Mouse (Mus musculus) small intestine, adult 10 weeks (tissue): ENCODE data around the gene Ackr1. TPM values are rescaled to one million over a fixed set of nuclear protein-coding genes. Genes with fewer than 3 reads are reported as not detected.

Source experiments
- polyA plus RNA-seq: library from polyadenylated mRNA; stranded (reverse); fragments of 350-450 nt; fragmentation: Illumina TruSeq; extraction: RNeasy Lipid Tissue Mini Kit (QIAGEN cat#74804); gene quantifications from one replicate; pipeline ENCODE4 v1.2.3, GENCODE M21; 2014; ENCODE audit warnings: low replicate concordance

The Ackr1 gene
- not detected for polyA plus RNA-seq

DNA sequence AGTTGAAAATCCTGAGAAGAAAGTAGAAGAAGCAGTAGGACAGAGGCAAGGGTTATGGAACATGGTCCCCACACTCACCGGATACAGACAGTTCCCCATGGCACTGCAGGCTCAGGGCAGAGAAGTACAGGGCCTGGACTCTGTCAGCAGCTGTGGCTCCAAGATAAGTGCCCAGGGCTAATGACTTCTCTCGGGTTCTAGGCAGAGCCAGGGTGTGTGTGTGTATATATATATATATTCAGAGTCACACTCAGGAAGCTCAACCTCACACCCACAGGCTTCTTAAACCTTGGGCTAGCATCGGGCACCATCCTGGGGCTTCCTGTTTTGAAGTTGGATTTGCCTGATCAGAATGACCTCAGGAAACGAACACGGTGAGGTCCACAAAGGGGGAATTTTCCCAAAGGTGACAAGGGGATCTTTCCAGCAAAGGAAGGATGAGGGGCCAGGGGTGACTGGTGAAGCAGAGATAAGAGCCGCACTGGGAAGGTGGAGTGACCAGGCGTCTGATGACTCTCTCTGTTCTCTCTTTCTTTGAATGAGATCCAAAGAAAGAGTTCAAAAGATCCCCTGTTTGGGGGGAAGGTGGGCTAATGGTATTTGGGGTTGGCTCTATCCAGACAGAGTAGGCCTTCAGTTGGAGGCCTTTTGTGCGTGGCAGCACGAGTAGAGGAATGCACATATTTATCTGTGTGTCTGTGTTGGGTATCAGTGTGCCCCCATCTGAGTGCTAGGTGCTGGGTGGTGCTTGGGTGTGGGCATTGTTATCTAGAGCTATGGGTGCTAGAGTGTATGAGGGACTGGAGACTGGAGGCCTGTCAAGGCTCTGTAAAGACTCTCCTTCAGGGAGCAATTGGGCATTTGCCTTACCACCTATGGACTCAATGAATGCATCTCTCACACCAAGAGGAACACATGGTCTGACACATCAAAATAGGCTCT lies at the start of gene Ackr1:
TSS of gene Ackr1 (minus strand) at position 439 of the 942 bp plus-strand sequence.

DNA sequence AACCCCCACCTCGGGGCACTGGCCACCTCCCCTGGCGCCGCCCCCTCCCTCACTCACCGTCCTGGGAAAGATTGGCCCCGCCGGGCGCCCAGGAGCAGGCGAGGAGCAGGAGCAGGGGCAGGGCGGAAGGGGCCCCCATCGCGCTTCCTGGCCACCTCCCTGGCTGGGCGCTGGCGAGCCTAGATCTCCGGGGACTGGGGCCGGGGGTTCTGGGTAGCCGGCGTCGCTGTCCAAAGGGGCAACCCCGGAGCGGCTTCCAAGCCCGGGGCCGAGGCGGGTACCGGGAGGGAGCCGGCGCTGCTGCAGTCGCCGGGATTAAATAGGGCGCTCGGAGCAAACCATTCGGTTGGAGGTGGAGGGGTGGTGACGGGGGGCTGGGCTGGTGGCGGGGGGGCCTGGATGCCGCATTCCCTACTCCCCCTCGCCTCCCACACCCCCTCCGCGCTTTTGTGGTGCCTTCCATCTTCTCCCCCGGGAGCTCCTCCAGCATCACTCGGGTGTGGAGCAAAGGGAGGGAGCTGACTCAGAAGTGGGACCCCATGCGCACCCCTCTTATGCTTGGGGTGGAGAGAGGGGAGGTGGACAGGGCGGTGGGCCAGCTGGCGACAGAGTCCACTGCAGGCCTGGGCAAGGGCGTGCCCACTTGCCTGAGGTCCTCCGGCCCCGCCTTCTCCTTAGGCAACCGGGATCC lies 34.0 kb upstream of the Ackr1 start, which contains the start of gene Cadm3:
TSS of gene Cadm3 (minus strand) at position 340 of the 691 bp plus-strand sequence.

DNA sequence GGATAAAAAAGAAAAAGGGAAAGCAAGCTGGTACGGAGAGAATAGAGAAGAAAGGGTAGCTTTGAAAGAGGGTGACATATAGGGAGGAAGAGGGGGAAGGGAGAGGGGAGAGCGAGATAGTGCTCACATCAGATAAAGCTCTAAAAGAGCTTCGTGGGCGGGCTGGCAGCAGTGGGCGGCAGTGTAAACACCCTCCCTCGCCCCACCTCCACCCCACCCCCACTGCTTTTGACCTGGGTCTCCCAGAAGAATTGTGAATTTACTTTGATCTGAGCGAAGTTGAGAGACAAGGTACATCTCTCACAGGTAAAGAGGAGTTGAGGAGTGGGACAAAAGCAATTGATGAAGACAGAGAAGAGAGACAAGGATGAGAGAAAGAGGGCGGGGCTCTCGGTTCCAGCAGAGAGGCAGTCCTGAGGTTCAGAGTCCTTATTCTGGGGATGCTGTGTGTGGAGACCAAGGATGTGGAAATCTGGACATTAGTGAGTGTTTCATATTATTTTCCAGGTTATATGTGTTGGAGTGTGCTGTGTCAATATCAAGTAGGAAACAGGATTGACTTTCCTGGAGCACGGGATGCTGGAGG lies 16.9 kb upstream of the Ackr1 start, which contains the start of gene Aim2:
TSS of gene Aim2 (plus strand) at position 508 of the 586 bp plus-strand sequence.

Other genes with a start within 250 kb of the Ackr1 start
- gene Olfr1408, start 196.4 kb downstream of the Ackr1 start, polyA plus RNA-seq: not detected
- not detected for gene Olfr1406, start 143.1 kb downstream of the Ackr1 start, polyA plus RNA-seq
- not detected for gene Olfr218, start 135.9 kb downstream of the Ackr1 start, polyA plus RNA-seq
- not detected for gene Olfr1404, start 121.4 kb downstream of the Ackr1 start, polyA plus RNA-seq
- gene Fcer1a, start 106.5 kb downstream of the Ackr1 start, polyA plus RNA-seq: not detected
- gene Olfr418, start 67.7 kb downstream of the Ackr1 start, polyA plus RNA-seq: not detected
- 352 TPM for gene Mptx2, start 56.0 kb downstream of the Ackr1 start, polyA plus RNA-seq
- gene Aim2, start 17.1 kb upstream of the Ackr1 start, polyA plus RNA-seq: 12.4 TPM
- gene Cadm3, start 33.9 kb upstream of the Ackr1 start, polyA plus RNA-seq: 0.78 TPM
- 4.5 TPM for gene Ifi206, start 157.3 kb upstream of the Ackr1 start, polyA plus RNA-seq
- 1.4 TPM for gene Ifi214, start 202.2 kb upstream of the Ackr1 start, polyA plus RNA-seq